Mouse (Mus musculus): ENCODE results near the gene Smg1.

Smg1 gene

DNA sequence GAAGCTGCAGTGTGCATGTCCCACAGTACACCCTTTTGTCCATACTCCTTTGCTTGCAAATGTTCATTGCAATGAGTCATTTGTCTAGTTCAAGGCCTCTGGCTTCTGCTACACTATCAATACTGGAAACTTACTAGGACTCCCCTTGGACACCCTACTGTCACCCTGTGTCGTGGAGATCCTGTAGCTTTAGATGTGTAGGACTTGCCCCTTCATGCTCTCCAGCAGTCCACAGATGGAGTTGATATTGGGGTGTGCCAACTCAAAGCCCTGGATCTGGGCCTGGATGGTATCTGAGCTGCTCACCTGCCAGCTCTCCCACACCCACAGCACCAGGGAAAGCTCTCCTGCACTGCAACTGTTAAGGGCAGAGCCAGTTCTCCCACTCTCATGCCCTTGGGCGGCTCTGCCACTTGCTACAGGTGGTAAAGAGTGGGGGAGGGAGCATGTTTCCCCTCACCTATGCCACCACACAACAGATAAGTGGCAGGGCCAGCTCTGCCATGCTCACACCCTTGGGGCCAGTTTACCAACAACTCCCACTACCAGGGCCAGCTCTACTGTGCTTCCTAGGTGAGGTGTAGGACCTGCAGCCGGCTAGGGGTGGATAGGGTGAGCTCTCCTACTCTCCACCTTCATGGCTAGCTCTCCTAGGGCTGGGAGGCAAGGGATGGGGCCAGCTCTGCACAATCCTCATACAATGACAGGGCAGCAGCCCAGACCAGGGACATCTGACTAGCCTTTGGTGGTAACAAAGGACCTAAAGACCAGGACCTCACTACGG is 140.6 kb downstream of the Smg1 start:
- DNase-seq: no peak

DNA sequence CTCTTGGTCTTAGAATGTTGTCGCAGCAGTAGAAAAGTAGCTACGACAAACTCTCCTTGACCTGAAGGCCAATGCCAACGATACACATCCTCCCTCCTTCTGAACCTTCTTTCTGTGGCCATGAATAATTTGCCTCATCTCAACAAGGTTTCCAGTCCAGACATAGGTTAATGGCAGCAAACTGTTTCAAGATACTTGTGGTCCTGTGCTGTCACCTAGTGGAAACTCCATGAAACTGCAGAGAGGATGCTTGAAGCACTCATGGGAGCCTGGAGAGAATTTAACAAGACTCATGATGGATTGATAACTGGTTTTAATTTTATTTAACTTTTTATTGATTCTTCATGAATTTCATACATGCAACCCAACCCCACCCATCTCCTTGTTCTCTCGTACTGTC is 141.2 kb downstream of the Smg1 start:
- DNase-seq: peak; percentile 26 to 56

DNA sequence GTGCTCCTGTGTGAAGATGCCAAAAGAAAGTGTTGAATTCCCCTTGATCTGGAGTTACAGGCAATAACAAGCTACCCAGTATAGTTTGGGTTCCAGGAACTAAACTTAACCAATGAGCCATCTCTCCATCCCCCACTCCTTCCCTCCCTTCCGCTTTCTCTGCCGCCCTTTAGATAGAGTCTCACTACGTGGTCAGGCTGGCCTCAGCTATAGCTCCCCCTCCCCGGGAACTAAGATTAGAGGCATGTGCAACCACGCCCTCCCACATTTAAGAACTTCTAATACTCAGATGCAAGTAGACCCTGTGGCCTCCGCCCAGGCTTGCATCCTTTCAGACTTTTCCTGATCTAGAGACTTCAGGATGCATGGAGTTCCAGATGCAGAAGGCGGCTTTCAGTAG is 145.9 kb downstream of the Smg1 start:
- DNase-seq: no peak

Measured in cerebellum, postnatal 25 days (tissue).